Mouse (Mus musculus) v-Abl transformed pro-B cells (cell line): Measurements from ENCODE around the gene Dppa1.

Experiments
- in situ Hi-C, 2 experiments: fragments of 400-800 bp; cut with MboI; formaldehyde crosslinking; loops; one replicate each; pipeline ENCODE4 v1.15.1; 2025; ENCODE audit not compliant: unreplicated experiment in 2 of 2

Dppa1 gene

DNA sequence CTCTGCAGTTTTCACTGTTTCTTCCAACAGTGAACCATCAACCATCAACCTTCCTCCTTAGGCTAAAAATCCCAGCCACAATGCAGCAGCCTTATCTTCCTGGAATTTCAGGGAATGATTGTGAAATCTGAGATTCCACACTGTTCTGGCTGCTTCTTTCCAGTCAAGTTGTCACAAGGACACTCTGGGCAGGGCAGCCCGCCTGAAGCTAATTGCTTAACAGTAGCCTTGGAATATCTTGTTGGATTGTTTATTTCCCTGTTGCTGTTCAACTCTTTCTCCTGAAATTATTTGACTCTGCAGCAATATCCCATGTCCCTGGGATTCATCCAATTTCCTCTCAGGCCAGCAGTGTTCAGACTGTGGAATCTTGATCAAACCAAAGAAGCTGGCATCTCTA is 64.4 kb downstream of the Dppa1 start:
- in situ Hi-C loops = no loop called here

DNA sequence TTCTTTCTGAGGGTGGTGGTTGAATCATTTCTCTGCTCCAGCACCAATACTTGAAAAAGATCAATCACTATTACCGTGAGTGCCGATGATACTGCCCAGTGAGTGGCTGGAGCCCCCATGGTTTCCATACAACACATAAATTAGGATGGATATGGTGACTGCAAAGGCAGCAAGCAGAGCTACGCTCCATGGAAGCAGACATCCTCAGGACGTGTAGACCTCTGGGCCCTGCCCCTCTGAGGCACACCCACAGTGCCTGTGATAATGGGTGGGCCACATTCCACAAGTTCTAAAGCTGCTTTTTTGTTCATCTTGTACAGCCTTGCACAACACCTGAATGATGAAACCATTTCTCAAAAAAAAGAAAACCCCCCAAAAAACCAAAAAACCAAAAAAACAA is 68.0 kb downstream of the Dppa1 start:
- in situ Hi-C loops = no loop called here
